Mouse (Mus musculus) bone marrow macrophage, adult 2 months (primary cell): Measurements from ENCODE around the gene Lrrc8e.

Experiments
- CTCF ChIP-seq: IDR thresholded peaks from 2 replicates; pipeline ENCODE4 v1.5.1; 2012; ENCODE audit warnings: low read depth, mild to moderate bottlenecking, low read length, moderate library complexity
- POLR2A ChIP-seq: IDR thresholded peaks from 2 replicates; pipeline ENCODE4 v1.6.1; 2012; ENCODE audit warnings: mild to moderate bottlenecking, low read depth, low read length, borderline replicate concordance

DNA sequence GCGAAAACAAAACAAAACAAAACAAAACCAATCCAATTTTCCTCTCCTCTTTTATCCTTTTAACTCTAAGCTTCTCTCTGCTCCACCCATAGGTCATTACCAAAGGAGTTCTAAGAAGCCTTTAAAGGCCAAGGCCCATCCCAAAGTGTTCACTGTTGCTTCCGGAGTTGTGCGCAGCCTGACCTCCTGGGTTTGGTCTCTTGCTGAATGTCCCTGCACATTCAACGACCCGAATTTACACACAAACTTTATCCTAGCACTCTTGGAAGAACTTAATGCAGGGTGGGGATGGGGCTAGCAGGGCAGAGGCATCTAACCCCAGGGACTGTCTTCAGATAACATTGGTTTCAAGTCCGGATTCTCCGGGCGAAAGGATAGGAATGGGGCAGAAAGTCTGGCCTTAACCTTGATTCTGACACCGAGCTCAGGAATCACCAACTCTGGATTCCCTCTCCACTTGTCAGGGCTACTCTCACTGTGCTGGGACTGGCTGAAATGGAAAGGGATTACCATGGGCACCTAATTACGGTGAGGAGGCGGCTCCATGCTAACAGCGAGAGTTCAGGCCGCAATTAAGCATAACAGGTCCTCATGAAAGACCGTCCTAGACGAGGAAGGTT is 11.3 kb downstream of the Lrrc8e start:
- TF ChIP-seq POLR2A: no peak
- TF ChIP-seq CTCF: no peak
